Mouse (Mus musculus) limb, embryonic 13.5 days (tissue): ENCODE measurements around the gene Ric8a. TPM values are rescaled to one million over a fixed set of nuclear protein-coding genes. Genes with fewer than 3 reads are reported as not detected.
A peak's percentile ranks its signal among the peaks of the same experiment; 100 is the strongest.
"Not testable (repeated sequence)": the region's sequence is repeated elsewhere in the genome, so short reads cannot be mapped to it uniquely, and the experiment has no call there.

Experiments
- ATAC-seq: fragments of 200-750 bp; cut with Nextera tagmentation; 2 replicates; pipeline ENCODE4 v1.8.0; 2017; ENCODE audit warnings: low read depth, moderate number of reproducible peaks, moderate TSS enrichment; ENCODE audit not compliant: low FRiP score
- H3K27ac ChIP-seq: fragments of 300-500 bp; sonication (generic); 2 replicates; pipeline ENCODE4 v1.5.1; 2015; ENCODE audit warnings: inconsistent platforms, mild to moderate bottlenecking, moderate library complexity
- H3K27me3 ChIP-seq: fragments of 300-500 bp; sonication (generic); 2 replicates; pipeline ENCODE4 v1.6.1; 2015; ENCODE audit warnings: mild to moderate bottlenecking, inconsistent platforms
- H3K36me3 ChIP-seq: fragments of 300-500 bp; sonication (generic); 2 replicates; pipeline ENCODE4 v1.6.1; 2015; ENCODE audit warnings: inconsistent platforms, mild to moderate bottlenecking, moderate library complexity
- H3K4me1 ChIP-seq: fragments of 300-500 bp; sonication (generic); 2 replicates; pipeline ENCODE4 v1.6.1; 2015; ENCODE audit warnings: inconsistent platforms
- H3K4me2 ChIP-seq: fragments of 300-500 bp; sonication (generic); replicated peaks from 2 replicates; pipeline ENCODE4 v1.6.1; 2015; ENCODE audit warnings: inconsistent platforms, mild to moderate bottlenecking, moderate library complexity
- H3K4me3 ChIP-seq: fragments of 300-500 bp; sonication (generic); 2 replicates; pipeline ENCODE4 v1.5.1; 2015; ENCODE audit warnings: moderate library complexity, mild to moderate bottlenecking, inconsistent platforms
- H3K9ac ChIP-seq: fragments of 300-500 bp; sonication (generic); 2 replicates; pipeline ENCODE4 v1.6.1; 2015; ENCODE audit warnings: mild to moderate bottlenecking, inconsistent platforms
- H3K9me3 ChIP-seq: fragments of 300-500 bp; sonication (generic); 2 replicates; pipeline ENCODE4 v1.6.1; 2016; ENCODE audit warnings: inconsistent platforms
- WGBS: fragments of 180-500 bp; shearing (Covaris S2); methylation state at CpG from one replicate; pipeline ENCODE4 v1.1.7; 2015; 5-methylcytosine and 5-hydroxymethylcytosine counted together
- polyA plus RNA-seq: library from polyadenylated mRNA; unstranded; fragments of >200 nt; fragmentation: Nextera tagmentation; extraction: Ambion mirVana; gene quantifications from 2 replicates; pipeline ENCODE4 v1.2.1, GENCODE M21; 2015

Ric8a gene
- polyA plus RNA-seq, 1 experiment from 2014 or later, result 73.1 TPM

GRCm38 (mm10) chr7:140877364-140877763 is 20.6 kb downstream of the Ric8a start:
- H3K9ac ChIP-seq, result no peak overlapping the region
- H3K36me3 ChIP-seq, result peaks cover 36% of the 10 kb centered on the region
- no peak for ATAC-seq
- no peaks in the 10 kb centered on the region for H3K9me3 ChIP-seq
- no peak overlapping the region for H3K27ac ChIP-seq
- H3K4me3 ChIP-seq, result no peak overlapping the region
- WGBS, result 79% methylated on average over 6 of the region's 6 CpGs
- no peak overlapping the region for H3K4me2 ChIP-seq
- H3K4me1 ChIP-seq, result peaks cover 12% of the 10 kb centered on the region
- H3K27me3 ChIP-seq, result no peaks in the 10 kb centered on the region

DNA sequence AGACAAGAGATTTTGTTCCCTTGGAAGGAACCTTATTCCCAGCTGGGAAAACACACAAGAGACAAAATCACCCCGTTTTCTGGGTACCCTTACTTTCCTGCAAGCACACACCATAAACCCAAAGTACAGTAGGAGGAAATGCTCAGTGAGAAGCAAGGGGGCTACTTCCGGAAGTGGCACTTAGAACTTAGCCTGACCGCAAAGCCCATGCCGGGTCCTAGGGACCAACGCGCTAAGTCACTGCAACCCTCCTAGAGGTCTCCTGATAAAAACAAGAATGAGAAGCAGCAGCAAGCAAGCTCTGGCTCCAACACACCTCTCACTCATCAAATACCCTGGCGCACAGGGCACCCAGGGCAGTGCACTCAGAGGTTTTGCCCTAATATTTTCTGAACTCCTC is 22.6 kb downstream of the Ric8a start:
- no peak overlapping the region for H3K27ac ChIP-seq
- peaks cover 21% of the 10 kb centered on the region for H3K4me1 ChIP-seq
- H3K4me3 ChIP-seq, result no peak overlapping the region
- ATAC-seq, result no peak
- H3K36me3 ChIP-seq, result peaks cover 37% of the 10 kb centered on the region
- no peaks in the 10 kb centered on the region for H3K9me3 ChIP-seq
- 89% methylated on average over 7 of the region's 7 CpGs for WGBS
- H3K27me3 ChIP-seq, result no peaks in the 10 kb centered on the region
- H3K4me2 ChIP-seq, result no peak overlapping the region
- no peak overlapping the region for H3K9ac ChIP-seq

- no peak for ATAC-seq
- WGBS, result 87% methylated on average over 3 of the region's 3 CpGs
- peak overlapping the region; percentile 73 for H3K4me2 ChIP-seq
Observed at GRCm38 (mm10) chr7:140880419-140880818, 23.7 kb downstream of the Ric8a start.

DNA sequence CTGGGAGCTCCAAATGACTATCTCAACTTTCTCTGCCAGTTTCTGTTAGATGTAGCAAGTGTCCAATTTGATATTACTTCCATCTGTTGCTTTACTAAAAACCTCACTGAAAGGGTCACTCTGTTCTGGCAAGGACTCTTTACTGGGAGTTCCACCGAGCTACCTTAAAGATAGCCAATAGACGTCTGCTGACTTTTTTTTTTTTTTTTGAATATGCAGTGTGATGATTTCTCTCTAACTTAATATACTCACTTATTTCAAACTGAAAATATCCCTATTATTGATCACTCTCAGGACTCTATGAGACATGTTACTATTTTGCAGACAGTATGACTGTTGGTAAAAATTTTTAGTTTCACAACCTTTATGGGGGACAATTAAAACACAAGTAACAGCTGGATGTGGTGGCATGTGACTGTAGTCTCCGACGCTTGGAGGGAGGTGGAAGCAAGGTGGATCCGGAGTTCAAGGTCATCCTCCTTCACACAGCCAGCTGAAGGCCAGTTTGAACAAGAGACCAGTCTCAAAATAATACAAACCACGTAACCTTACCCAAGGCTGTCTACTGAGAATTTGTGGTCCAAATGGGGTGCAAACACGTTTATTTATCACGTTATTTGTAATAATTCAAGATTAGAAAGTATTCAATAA is 24.2 kb downstream of the Ric8a start:
- 0 out of 2 replicates have a peak overlapping the region, but pooled peaks have one; percentile 76 for H3K27ac ChIP-seq
- H3K9me3 ChIP-seq, result no peaks in the 10 kb centered on the region
- H3K4me3 ChIP-seq, result peak overlapping the region; percentile 95
- H3K27me3 ChIP-seq, result no peaks in the 10 kb centered on the region
- ATAC-seq, result no peak
- peaks cover 40% of the 10 kb centered on the region for H3K36me3 ChIP-seq
- 15% methylated on average over 8 of the region's 8 CpGs for WGBS
- H3K4me1 ChIP-seq, result peaks cover 21% of the 10 kb centered on the region
- peak overlapping the region; percentile 81 for H3K9ac ChIP-seq
- peak overlapping the region; percentile 73 for H3K4me2 ChIP-seq

More at GRCm38 (mm10) chr7:140880419-140880818, 23.7 kb downstream of the Ric8a start:
- Histone ChIP-seq H3K9me3 (no peaks in the 10 kb centered on the region), H3K27me3 (no peaks in the 10 kb centered on the region), H3K4me3 (peak overlapping the region; percentile 95; the same call in 1 of the 2 replicates), H3K36me3 (peaks cover 39% of the 10 kb centered on the region), H3K4me1 (peaks cover 21% of the 10 kb centered on the region), H3K9ac (no peak overlapping the region), H3K27ac (no peak overlapping the region)

- Histone ChIP-seq H3K9ac (peak within 1 kb of the TSS; percentile 81), H3K27ac (peak within 1 kb of the TSS; percentile 76), H3K4me1 (peaks cover 21% of the 10 kb centered on the region), H3K36me3 (peaks cover 40% of the 10 kb centered on the region), H3K27me3 (no peaks in the 10 kb centered on the region), H3K4me3 (peak within 1 kb of the TSS; percentile 95), H3K4me2 (peak within 1 kb of the TSS; percentile 73), H3K9me3 (no peaks in the 10 kb centered on the region)
- under 1% methylated on average over 59 of the region's 59 CpGs for WGBS
- peak; percentile 96 for ATAC-seq
Observed at GRCm38 (mm10) chr7:140881696-140882468, 25.1 kb downstream of the Ric8a start, which contains the start of the genes Psmd13 and Sirt3. Gene Psmd13, plus strand, starts transcription at chr7:140881968. Gene Sirt3, minus strand, starts transcription at chr7:140882309.

DNA sequence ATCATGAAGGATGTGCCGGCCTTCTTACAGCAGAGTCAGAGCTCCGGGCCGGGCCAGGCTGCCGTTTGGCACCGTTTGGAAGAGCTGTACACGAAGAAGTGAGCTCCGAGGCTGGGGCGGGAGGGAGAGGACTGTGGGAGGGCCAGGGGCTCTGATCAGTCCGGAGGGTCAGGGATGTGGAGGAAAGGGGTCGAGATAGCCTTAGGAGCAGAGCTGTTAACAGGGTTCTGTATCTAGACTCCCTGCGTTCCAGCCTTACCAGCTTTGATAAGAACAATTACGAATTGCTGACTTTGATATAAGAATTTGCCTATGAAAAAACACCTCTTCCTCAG is 25.7 kb downstream of the Ric8a start:
- H3K4me3 ChIP-seq, result peak overlapping the region; percentile 95
- ATAC-seq, result peak; percentile 48; the same call in 1 of the 2 replicates
- H3K4me1 ChIP-seq, result peaks cover 21% of the 10 kb centered on the region
- peaks cover 40% of the 10 kb centered on the region for H3K36me3 ChIP-seq
- H3K27me3 ChIP-seq, result no peaks in the 10 kb centered on the region
- under 1% methylated on average over 12 of the region's 12 CpGs for WGBS
- no peaks in the 10 kb centered on the region for H3K9me3 ChIP-seq
- H3K4me2 ChIP-seq, result peak overlapping the region; percentile 73
- H3K9ac ChIP-seq, result peak overlapping the region; percentile 81
- H3K27ac ChIP-seq, result peak overlapping the region; percentile 76; the same call in 1 of the 2 replicates

DNA sequence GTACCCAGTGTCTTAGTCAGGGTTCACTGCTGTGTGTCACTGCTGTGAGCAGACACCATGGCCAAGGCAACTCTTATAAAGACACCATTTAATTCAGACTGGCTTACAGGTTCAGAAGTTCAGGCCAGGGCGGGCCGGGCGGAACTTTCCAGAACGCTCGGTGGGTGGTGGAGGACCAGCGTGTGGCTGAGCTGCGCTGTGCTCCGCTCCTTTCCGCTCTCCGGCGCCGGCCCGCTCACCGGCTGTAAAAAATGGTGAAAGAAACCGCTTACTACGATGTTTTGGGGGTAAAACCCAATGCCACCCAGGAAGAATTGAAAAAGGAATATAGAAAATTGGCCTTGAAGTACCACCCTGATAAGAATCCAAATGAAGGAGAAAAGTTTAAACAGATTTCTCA is 33.9 kb downstream of the Ric8a start:
- not testable (repeated sequence) for H3K4me2 ChIP-seq, H3K4me3 ChIP-seq, H3K9me3 ChIP-seq, H3K9ac ChIP-seq, H3K4me1 ChIP-seq, H3K27ac ChIP-seq, H3K27me3 ChIP-seq, ATAC-seq
- H3K36me3 ChIP-seq, result peaks cover 82% of the 10 kb centered on the region
- WGBS, result 95% methylated on average over 16 of the region's 16 CpGs

- Histone ChIP-seq H3K27me3 (no peaks in the 10 kb centered on the region), H3K36me3 (peaks cover 81% of the 10 kb centered on the region), H3K27ac (no peak overlapping the region), H3K4me2 (no peak overlapping the region), H3K9ac (no peak overlapping the region), H3K9me3 (no peaks in the 10 kb centered on the region), H3K4me1 (no peaks in the 10 kb centered on the region), H3K4me3 (no peak overlapping the region)
- no peak for ATAC-seq
- WGBS, result 91% methylated on average over 7 of the region's 7 CpGs
Observed at GRCm38 (mm10) chr7:140894031-140894430, 37.3 kb downstream of the Ric8a start.

GRCm38 (mm10) chr7:140894611-140895010 is 37.9 kb downstream of the Ric8a start:
- ATAC-seq, result no peak
- Histone ChIP-seq H3K4me2 (no peak overlapping the region), H3K9me3 (no peaks in the 10 kb centered on the region), H3K27me3 (no peaks in the 10 kb centered on the region), H3K9ac (no peak overlapping the region), H3K4me1 (no peaks in the 10 kb centered on the region), H3K4me3 (no peak overlapping the region), H3K27ac (no peak overlapping the region), H3K36me3 (peaks cover 79% of the 10 kb centered on the region)
- 92% methylated on average over 3 of the region's 3 CpGs for WGBS

DNA sequence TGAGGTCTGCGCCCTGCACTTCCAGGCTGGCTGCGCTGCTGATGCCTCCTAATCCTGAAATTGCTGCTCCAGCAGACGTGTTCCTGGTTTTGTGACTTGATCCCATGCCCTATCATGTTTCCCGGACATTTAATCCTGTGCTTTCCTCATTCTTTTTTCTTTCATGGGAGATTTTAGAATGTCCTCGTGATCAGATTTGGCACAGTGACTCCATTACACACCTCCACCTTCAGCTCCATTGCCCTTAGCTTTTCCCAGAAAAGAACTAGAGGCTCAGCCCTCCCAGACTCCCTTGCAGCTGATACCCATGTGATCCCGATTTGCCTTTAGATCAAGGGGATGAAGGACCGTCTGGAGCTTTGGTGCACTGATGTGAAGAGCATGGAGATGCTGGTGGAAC is 41.1 kb downstream of the Ric8a start:
- 84% methylated on average over 7 of the region's 7 CpGs for WGBS
- ATAC-seq, result no peak
- no peaks in the 10 kb centered on the region for H3K27me3 ChIP-seq
- no peaks in the 10 kb centered on the region for H3K9me3 ChIP-seq
- no peak overlapping the region for H3K9ac ChIP-seq
- H3K27ac ChIP-seq, result no peak overlapping the region
- H3K36me3 ChIP-seq, result peaks cover 60% of the 10 kb centered on the region
- H3K4me3 ChIP-seq, result no peak overlapping the region
- no peak overlapping the region for H3K4me2 ChIP-seq
- 0 out of 2 replicates have a peak, but pooled peaks cover 4% of the 10 kb centered on the region for H3K4me1 ChIP-seq

- WGBS, result 73% methylated on average over 3 of the region's 3 CpGs
- H3K4me2 ChIP-seq, result no peak overlapping the region
- no peak overlapping the region for H3K4me3 ChIP-seq
- H3K27me3 ChIP-seq, result no peaks in the 10 kb centered on the region
- H3K9me3 ChIP-seq, result no peaks in the 10 kb centered on the region
- peaks cover 10% of the 10 kb centered on the region; the same call in 1 of the 2 replicates for H3K4me1 ChIP-seq
- no peak overlapping the region for H3K27ac ChIP-seq
- peaks cover 49% of the 10 kb centered on the region for H3K36me3 ChIP-seq
- H3K9ac ChIP-seq, result no peak overlapping the region
- no peak for ATAC-seq
Observed at GRCm38 (mm10) chr7:140899121-140899520, 42.4 kb downstream of the Ric8a start.

- no peaks in the 10 kb centered on the region for H3K9me3 ChIP-seq
- H3K4me2 ChIP-seq, result no peak within 1 kb of the TSS
- H3K4me1 ChIP-seq, result peaks cover 10% of the 10 kb centered on the region; the same call in 1 of the 2 replicates
- no peaks in the 10 kb centered on the region for H3K27me3 ChIP-seq
- no peak within 1 kb of the TSS for H3K27ac ChIP-seq
- ATAC-seq, result no peak
- WGBS, result 73% methylated on average over 10 of the region's 10 CpGs
- H3K36me3 ChIP-seq, result peaks cover 40% of the 10 kb centered on the region
- H3K9ac ChIP-seq, result no peak within 1 kb of the TSS
- no peak within 1 kb of the TSS for H3K4me3 ChIP-seq
Observed at GRCm38 (mm10) chr7:140900220-140900619, 43.5 kb downstream of the Ric8a start, which contains the start of gene Cox8b. Gene Cox8b, minus strand, starts transcription at chr7:140900446.
